In the genomic region with DNA sequence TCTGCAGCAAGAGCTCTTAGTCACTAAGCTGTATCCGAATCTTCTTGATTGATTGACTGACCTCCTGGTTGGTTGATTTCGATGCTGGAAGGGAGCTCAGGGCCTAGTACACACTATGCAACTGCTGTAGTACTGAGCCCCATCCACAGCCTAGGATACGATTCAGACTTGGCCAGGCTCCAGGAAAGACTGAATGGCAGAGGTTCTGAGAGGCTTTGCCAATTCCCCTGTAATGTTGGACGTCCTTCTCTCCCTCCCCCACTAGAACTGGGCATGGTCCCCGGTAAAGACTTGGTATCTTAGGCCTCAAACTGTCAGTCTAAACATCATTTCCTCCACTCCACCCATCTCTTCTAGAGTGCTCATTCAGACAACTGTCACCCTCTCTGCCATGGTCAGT, we compare ENCODE assay signal across 11 mouse cellular contexts.
DNase-seq lines count a peak whose midpoint lies in the region; ATAC-seq lines count a peak whose summit lies in the region.
"Had no signal": no experiment of that assay in that cellular context is flagged by ENCODE, and none has a peak within 500 bp of the region (broad histone marks: within the 10 kb centered on the region; RNA-seq: fewer than 3 reads in every experiment).

No protein-coding gene starts in this region.

- 0 out of 2 replicates have a peak overlapping the region, but pooled peaks have one; percentile 35 for H3K27ac ChIP-seq in midbrain, embryonic 13.5 days
- H3K27ac ChIP-seq in midbrain, embryonic 10.5 days (replicated peaks) = no peak overlapping the region
- H3K27ac ChIP-seq in midbrain, embryonic 15.5 days = 0 out of 2 replicates have a peak overlapping the region, but pooled peaks have one; percentile 26
- H3K27ac ChIP-seq: kidney, postnatal 0 days had no signal

- intact Hi-C loops in heart, postnatal 14 days (cut with DNase I) = no loop called here

- no peak overlapping the region for H3K9ac ChIP-seq in midbrain, embryonic 13.5 days (replicated peaks)
- H3K9ac ChIP-seq in midbrain, embryonic 15.5 days = no peak overlapping the region

- peaks cover 26% of the 10 kb centered on the region for H3K4me1 ChIP-seq in midbrain, embryonic 13.5 days (replicated peaks)
- peaks cover 6% of the 10 kb centered on the region; the same call in 1 of the 2 replicates for H3K4me1 ChIP-seq in midbrain, embryonic 10.5 days
- H3K4me1 ChIP-seq in midbrain, embryonic 15.5 days = peaks cover 30% of the 10 kb centered on the region

- no peak overlapping the region for H3K4me3 ChIP-seq in midbrain, embryonic 13.5 days (replicated peaks)
- no peak overlapping the region for H3K4me3 ChIP-seq in midbrain, embryonic 10.5 days
- no peak overlapping the region for H3K4me3 ChIP-seq in midbrain, embryonic 15.5 days
- H3K4me3 ChIP-seq: myocyte had no signal

- H3K36me3 ChIP-seq in midbrain, embryonic 13.5 days = no peaks in the 10 kb centered on the region
- no peaks in the 10 kb centered on the region for H3K36me3 ChIP-seq in midbrain, embryonic 10.5 days
- no peaks in the 10 kb centered on the region for H3K36me3 ChIP-seq in midbrain, embryonic 15.5 days (replicated peaks)

- 72% methylated on average over 5 of the region's 5 CpGs for WGBS in midbrain, embryonic 13.5 days
- 87% methylated on average over 5 of the region's 5 CpGs for WGBS in midbrain, embryonic 10.5 days
- 52% methylated on average over 5 of the region's 5 CpGs for WGBS in midbrain, embryonic 15.5 days

- H3K4me2 ChIP-seq in midbrain, embryonic 13.5 days (replicated peaks) = no peak overlapping the region
- H3K4me2 ChIP-seq in midbrain, embryonic 15.5 days = no peak overlapping the region
- H3K4me2 ChIP-seq: liver, embryonic 11.5 days had no signal

- H3K27me3 ChIP-seq in midbrain, embryonic 13.5 days = no peaks in the 10 kb centered on the region
- no peaks in the 10 kb centered on the region for H3K27me3 ChIP-seq in midbrain, embryonic 10.5 days (ENCODE audit: low read depth, poor library complexity, severe bottlenecking)
- no peaks in the 10 kb centered on the region for H3K27me3 ChIP-seq in midbrain, embryonic 15.5 days (replicated peaks)

- no peaks in the 10 kb centered on the region for H3K9me3 ChIP-seq in midbrain, embryonic 13.5 days
- H3K9me3 ChIP-seq in midbrain, embryonic 10.5 days (replicated peaks) = no peaks in the 10 kb centered on the region
- H3K9me3 ChIP-seq in midbrain, embryonic 15.5 days = no peaks in the 10 kb centered on the region

- DNase-seq in cerebellum, postnatal 10 days = peak; percentile 81 to 83
- DNase-seq in cerebellum, adult 9-10 months = no peak
- no peak for DNase-seq in midbrain, embryonic 10.5 days (ENCODE audit: low spot score)
- DNase-seq in heart, postnatal 14 days = peak; percentile 26 to 50
- DNase-seq in spleen, postnatal 4 days (ENCODE audit: low spot score in 2 of 2) = no peak

- ATAC-seq in midbrain, embryonic 13.5 days = peak; percentile 64
- 0 out of 2 replicates have a peak, but pooled peaks have one; percentile 48 for ATAC-seq in midbrain, embryonic 15.5 days (replicated peaks)
- ATAC-seq in megakaryocyte-erythroid progenitor cell, adult 5-6 weeks (replicated peaks; ENCODE audit: low FRiP score, low TSS enrichment, poor library complexity, severe bottlenecking) = no peak

Comparison
In these comparisons a context has a peak if more than half of its experiments do, and no peak if none do; other contexts are left out.
1. DNase-seq: peak in cerebellum, postnatal 10 days (2 of 2) and heart, postnatal 14 days (2 of 2); none in cerebellum, adult 9-10 months (single experiment), midbrain, embryonic 10.5 days (single experiment) and spleen, postnatal 4 days (0 of 2).